Mouse (Mus musculus) left cerebral cortex, postnatal 25 days (tissue): ENCODE measurements around the gene Klf16. TPM values are rescaled to one million over a fixed set of nuclear protein-coding genes. Genes with fewer than 3 reads are reported as not detected.

Source experiments
- DNase-seq, 2 experiments: peaks; one replicate each; pipeline ENCODE4 v3.0.0; 2022; ENCODE audit warnings: low spot score in 2 of 2, mixed read lengths in 1 of 2
- intact Hi-C: fragments of 180-260 bp; cut with DNase I; formaldehyde crosslinking; loops from one replicate; pipeline ENCODE4 v1.15.1; 2025
- total RNA-seq, 2 experiments: library from RNA; stranded (reverse); gene quantifications; 2 replicates each; pipeline ENCODE4 v1.2.3; 2021

The Klf16 gene
- total RNA-seq: 10 to 100 TPM; 51.8 to 55.3 TPM

DNA sequence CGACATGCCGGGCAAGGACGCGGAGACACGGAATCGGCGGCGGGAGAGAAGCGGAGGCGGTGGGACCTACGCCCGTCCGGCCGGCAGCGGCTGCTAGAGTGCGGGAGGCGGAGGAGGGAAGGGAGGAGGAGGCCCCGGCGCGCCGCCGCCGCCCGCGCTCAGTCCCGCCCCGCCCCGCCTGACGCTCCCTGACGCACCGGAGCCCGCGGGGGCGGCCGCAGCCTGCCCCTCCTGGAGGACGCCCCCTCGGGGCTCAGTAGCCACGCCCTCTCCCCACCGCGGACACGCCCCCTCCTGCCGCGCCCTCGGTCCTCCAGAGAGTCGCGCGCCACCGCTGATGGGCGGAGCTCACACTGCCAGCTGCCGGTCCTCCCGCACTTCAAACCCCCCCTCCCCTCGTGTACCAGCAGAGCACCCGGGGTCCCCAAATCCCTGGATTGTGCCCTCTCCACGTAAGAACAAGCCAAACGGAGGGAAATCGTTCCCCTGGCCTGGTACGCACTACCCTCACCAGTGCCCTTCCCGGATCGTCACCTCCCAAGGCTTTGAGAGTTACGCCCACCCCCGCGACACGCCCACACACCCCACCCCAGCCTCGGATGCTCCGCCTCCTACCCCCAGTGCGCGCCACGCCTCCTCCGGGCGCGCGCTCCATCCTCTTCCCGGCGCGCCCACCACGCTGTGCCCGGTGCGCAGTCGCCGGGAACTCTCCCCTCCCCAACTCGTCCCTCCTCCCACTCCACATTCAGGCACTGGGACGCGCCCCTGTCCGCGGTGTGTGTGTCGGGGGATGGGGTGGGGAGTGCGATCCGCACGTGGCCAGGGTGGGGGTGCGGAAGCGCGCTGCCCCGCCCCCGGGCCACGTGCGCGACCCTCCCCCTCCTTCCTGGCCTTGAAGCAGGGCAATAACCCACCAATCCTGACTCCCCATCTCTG lies at the start of gene Klf16:
Gene Klf16 (minus strand): TSS at position 127 of the 936 bp plus-strand sequence.
- DNase-seq: peak; percentile 96 to 97
- intact Hi-C loops: loop anchor here (2.0 to 5.0 kb wide), 2 partner anchors 45 to 80 kb away; partner anchors contain the start of genes Btbd2 and Csnk1g2

DNA sequence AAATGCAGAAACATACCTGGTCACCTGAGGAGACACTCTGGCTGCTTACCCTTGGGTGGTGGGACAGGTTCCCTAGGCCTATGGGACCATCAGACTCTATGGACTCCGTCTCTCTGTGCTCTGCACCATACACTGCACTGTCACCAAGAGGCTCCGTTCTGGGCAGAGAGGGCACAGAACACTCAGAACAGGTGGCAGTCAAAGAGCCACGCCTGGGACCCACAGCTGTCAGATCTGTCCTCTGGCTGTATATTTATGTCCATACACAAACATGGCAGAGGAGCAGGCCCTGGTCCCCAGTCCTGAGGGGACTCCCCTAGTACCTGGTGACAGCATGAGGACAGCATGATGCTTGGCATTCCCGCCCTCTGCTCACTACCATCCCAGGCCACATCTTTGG lies 48.6 kb upstream of the Klf16 start:
- DNase-seq: no peak
- intact Hi-C loops: no loop called here

DNA sequence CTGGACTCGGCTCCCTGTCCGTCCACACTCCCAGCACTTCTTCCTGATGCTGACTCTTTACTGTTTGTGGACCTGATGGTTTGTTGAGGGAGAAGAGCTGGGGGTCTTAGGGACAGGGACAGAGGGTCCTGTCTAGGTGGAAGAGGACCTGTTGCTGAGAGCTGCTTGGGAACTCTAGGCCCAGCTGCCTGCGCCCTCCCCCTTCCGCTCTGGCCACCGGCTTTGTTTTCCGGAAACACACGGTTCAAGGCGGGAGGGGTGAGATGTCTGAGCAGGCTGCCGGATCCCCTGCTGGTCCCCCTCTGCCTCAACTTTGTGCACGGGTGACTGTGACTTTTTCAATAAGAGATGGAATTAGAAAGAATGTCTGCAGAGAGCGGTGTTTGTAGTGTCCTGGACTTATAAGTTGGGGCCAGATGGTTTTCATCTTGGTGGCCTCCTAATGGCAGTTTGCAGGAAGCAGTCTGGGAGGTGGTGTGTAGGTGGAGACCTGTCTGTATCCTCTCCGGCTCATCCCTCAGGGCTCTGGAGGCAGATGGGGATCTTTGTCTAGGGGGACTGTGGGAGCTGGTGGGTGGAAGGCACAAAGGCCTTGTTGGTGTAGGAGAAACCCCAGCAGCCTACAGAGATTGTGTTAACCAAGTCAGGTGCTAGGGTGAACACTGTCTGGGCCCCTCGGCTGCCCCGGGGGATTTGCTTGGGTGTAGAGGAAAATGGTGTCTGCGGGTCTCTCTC lies 46.5 kb upstream of the Klf16 start:
- intact Hi-C loops: loop anchor here (1.0 to 5.0 kb wide), 4 partner anchors 34 to 57 kb away; partner anchors contain the start of genes Btbd2 and Klf16

DNA sequence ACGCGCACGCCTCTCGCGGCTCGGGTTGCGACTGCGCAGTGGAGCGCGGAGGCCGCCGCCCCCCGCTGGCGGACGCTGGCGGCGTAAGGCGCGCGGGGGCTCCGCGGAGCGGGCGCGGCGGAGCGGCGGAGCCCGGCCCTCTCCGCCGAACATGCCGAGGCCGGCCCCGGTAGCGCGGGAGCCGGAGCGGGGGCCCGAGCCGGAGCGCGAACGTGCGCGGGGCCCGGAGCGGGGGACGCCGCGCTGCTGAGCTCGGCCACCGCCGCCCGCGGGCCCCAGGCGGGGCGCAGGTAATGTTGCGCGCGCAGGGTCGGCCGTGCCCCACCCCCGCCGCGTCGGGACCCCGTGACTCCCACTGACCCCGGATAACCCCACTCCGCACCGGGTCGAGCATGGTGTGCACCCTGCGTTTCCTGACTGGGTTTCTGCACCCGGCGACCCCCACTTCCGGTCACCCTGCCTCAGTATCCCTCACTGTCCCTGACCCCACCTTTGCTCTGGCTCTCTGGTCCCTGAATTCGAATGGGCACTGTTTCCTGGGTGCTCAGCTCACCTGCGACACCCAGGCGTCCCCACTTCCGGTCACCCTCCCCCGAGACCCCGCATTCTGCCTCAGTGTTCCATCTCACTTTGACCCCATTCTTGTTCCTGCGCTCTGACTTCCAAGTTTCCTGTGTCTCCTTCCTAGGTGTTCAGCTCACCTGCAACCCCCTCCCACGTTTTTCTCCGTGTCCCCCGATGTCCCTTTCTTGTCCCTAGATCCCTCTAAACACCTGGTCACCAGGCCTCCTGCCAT lies 45.7 kb upstream of the Klf16 start, which contains the start of gene Csnk1g2:
Gene Csnk1g2 (plus strand): TSS at position 178 of the 796 bp plus-strand sequence.
- DNase-seq: peak in 1 of 2 experiments; percentile 30
- intact Hi-C loops: loop anchor here (1.0 to 5.0 kb wide), 4 partner anchors 34 to 56 kb away; partner anchors contain the start of genes Btbd2 and Klf16

More for the DNA sequence above, 46.5 kb upstream of the Klf16 start:
- DNase-seq: peak in 1 of 2 experiments; percentile 62

DNA sequence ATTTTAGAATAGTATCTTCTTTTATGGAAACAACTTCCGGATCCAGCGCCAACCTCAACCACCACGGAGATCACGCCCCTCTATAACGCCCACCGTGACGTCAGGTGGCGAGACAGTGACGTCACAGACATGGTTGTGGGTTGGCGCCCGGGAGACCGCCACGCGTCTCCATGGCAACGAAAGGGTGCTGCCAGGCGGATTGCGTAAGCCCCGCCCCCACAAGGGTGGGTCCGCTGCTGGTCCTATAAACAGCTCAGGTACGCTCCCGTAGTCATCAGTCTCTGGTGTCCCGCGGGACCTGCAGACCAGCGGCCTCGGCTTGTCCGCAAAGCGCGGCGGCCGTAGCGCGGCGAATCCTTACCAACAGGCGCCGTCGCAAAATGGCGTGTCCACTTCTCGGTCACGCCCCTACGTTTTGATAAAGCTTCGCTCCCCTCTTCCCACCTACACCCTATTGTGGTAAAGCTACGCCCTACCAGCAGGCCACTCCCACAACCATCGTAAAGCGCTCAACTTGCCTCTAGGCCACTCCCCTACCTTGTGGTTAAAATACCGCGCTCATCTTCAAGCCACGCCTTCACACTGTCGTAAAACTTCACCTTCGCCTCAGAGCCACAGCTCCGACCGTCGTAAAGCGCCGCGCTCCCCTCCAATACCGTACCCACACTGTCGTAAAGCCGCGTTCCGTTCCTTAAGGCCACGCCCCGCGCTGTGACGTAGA lies 45.0 kb upstream of the Klf16 start:
- peak; percentile 100 for DNase-seq
- intact Hi-C loops: loop anchor here (2.0 to 5.0 kb wide), 3 partner anchors 35 to 55 kb away; partner anchors contain the start of genes Btbd2 and Klf16

DNA sequence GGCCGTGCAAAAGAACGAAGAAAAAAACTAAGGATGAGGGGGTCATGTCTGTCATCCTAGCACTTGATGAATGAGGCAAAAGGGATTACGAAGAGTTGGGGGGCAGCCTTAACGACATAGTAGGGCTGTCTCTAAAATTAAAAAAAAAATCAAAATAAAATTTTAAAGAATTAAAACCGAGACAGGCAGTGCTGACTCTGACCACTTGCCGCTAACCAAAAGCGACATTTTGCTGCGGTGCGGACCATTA lies 44.5 kb upstream of the Klf16 start:
- intact Hi-C loops: loop anchor here (5.0 kb wide), 1 partner anchor 36 kb away; the partner anchor contains the start of gene Btbd2
- DNase-seq: no peak

DNA sequence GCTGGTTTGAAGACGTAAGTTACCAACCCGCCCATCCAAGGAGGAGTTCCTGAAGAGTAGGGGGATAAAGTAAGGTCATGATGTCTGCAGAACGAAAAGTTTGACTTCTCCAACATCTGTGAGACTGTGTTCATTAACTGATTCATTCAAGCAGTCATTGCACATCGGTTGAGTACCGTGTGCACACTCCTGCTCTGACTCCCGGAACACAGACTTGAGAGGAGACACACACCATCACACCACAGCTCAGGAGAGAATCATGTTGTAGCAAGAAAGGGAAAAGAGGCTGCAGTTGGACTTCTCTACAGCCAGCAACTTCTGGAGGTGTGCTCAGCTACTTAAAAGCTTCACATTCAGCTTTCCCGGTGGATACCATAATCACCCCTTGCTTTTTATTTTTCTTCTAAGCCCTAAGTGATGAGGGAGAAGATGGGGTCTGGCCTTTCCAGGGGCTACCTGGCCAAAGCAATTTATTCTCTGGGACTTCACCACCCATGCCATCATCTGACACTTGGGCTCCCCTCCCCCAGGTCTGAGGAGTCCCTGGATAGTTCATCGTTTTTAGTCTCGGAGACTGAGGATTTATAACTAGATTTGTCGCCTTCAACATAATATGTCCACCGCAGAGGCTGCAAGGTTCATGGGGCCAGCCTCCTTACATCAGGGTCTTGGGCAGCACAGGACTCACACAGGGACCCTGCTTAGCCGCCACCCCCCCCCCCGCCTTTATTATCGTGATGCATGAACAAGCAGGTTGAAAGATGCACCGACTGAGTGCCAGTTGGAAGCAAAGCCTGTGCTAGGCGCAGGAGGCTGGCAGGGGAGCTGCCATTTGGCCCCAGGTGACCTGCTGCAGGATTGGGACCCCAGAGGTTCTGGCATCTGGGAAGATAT lies 43.9 kb upstream of the Klf16 start:
- intact Hi-C loops: loop anchor here (5.0 kb wide), 1 partner anchor 36 kb away; the partner anchor contains the start of gene Btbd2
- DNase-seq: no peak

DNA sequence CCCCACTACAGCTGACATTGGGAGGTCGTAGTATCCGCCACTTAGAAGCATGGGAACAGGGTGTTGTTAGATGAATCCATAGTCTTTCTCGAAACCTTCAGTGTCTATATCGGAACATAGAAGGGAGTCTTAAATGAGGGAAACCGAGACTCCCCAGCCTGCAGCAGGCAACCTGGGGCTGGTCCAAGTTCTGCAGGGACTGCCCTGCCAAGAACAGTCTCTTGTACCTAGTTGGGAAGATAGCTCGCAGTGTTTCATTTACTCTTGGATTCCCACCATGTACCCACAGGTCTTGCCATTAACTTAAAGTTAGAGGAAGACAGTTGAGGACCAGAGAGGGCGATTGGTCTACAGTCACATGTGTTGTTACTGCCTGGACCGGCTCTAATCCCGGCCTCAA lies 43.2 kb upstream of the Klf16 start:
- intact Hi-C loops: loop anchor here (5.0 kb wide), 1 partner anchor 37 kb away; the partner anchor contains the start of gene Btbd2
- DNase-seq: no peak

DNA sequence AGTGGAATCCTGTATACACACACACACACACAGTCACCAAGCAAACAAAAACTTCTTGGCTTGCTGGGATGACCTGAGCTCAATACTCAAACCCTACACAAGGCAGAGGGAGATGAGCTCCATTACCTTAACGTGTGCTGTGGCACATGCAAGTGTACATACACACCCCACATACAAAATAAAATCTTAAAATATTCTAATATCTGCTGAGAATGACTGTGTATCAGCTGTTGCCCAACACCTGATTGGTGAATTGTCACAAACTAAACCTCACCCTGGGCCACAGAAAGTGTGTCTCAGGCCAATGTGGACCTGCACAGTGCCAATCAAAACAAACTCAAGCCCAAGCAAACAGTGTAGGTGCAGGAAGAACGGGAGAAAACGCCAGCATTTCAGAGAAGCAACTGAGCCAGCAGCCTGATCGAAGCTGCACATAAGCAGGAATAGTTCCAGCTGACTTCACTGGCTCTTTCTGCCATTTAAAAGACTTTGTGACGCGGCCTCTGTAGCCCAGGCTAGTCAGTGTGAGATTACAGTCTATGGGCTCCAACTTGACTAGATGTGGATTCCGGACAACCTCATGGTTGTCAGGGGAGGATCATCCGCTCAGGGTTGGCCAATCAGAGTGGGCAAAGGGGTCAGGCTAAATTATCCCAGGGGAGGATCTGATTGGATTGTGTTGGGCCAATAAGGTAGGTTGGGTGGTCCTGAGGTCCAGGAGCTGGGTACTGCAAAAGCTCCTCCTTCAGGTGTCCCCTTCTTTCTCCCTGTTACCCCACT lies 42.5 kb upstream of the Klf16 start:
- no peak for DNase-seq
- intact Hi-C loops: loop anchor here (5.0 kb wide), 1 partner anchor 38 kb away; the partner anchor contains the start of gene Btbd2

DNA sequence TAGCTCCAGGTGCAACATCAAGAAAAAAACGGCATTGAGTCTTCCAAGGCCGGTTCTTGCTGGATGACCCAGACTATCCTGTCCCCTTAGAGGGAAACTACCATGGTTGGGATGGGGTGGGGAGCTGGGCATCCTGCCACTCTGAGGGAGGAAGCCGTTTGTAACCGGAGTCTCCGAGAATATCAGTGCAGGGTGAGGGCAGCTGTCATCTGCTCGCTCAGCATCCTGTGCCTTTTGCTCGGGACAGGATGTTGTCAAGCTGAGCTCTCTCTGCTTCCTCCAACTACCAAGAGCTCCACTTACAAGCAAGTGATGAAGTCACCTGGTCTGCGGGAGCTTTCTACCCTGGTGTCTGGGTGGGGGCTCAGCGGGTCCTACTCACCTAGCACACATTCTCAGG lies 41.1 kb upstream of the Klf16 start:
- no peak for DNase-seq
- intact Hi-C loops: no loop called here

DNA sequence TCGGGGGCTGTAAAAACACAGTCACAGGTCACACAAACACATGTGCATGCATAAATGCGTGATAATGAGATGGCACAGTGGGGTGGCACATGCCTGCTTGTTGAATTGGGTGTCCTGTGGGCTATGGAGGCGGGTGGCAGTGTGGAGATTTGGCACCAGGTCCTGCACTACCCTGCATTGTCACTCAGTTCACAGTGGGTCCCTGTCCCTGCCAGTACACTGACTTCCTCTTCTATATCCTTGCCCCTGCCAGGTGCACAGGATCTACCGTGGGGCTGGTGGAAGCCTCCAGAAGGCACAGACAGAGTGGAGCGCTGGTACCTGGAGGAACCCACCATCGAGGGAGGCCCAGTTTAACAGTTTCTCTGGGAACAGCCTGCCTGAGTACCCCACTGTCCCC lies 37.2 kb upstream of the Klf16 start:
- no peak for DNase-seq
- intact Hi-C loops: loop anchor here (5.0 kb wide), 1 partner anchor 68 kb away; no protein-coding TSS in a partner anchor

DNA sequence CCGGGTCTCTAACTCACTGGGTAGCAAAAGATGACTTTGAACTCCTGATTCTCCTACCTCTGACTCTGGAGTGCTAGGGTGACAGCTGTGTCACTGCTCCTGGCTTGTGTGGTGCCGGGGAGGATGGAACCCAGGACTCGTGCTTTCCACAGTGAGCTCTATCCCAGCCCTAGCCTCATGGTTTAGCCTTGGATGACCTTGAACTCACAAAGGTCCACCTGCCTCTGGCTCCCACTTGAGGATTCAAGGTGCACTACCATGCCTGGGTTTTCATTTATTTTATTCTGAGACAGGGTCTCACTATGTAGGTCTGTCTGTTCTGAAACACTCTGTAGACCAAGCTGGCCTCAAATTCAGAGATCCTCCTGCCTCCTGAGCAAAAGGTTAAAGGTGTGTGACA lies 36.7 kb upstream of the Klf16 start:
- intact Hi-C loops: loop anchor here (5.0 kb wide), 1 partner anchor 68 kb away; no protein-coding TSS in a partner anchor

DNA sequence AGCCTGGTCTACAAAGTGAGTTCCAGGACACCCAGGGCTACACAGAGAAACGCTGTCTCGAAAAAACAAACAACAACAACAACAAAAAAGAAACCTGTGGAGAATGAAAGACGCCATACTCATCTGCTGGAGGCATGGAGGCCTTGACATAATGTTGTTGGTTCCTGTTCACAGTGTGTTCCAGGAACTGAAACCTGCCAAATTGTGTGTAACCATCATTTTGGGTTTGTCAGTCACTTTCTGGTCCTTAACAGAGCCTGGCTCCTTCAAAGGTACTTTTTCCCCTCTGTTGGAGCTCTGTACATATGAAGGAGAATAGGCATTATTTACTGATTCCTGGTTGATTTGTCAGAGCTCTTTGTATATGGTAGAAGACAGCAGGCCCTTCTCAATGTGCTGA lies 34.8 kb upstream of the Klf16 start:
- intact Hi-C loops: loop anchor here (5.0 kb wide), 1 partner anchor 70 kb away; no protein-coding TSS in a partner anchor
- DNase-seq: no peak

More for the DNA sequence above, 36.7 kb upstream of the Klf16 start:
- DNase-seq: no peak

DNA sequence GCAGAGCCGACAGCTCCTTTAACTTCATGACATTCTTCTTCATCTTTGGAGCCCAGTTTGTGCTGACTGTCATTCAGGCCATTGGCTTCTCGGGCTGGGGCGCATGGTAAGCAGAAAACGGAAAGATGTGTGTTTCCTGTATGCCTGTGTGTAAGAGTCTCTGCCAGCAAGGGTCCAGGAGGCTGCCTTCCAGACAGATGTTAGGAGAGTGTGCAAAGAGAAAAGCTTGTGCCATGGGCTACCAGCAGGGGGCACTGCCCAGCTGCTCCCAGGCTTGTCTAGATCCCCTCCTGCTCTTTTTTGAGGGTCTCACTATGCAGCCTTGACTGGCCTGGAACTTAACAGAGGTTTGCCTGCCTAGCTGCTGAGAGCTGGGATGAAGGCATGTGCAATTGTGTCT lies 33.9 kb upstream of the Klf16 start:
- no peak for DNase-seq
- intact Hi-C loops: loop anchor here (5.0 kb wide), 1 partner anchor 71 kb away; no protein-coding TSS in a partner anchor

DNA sequence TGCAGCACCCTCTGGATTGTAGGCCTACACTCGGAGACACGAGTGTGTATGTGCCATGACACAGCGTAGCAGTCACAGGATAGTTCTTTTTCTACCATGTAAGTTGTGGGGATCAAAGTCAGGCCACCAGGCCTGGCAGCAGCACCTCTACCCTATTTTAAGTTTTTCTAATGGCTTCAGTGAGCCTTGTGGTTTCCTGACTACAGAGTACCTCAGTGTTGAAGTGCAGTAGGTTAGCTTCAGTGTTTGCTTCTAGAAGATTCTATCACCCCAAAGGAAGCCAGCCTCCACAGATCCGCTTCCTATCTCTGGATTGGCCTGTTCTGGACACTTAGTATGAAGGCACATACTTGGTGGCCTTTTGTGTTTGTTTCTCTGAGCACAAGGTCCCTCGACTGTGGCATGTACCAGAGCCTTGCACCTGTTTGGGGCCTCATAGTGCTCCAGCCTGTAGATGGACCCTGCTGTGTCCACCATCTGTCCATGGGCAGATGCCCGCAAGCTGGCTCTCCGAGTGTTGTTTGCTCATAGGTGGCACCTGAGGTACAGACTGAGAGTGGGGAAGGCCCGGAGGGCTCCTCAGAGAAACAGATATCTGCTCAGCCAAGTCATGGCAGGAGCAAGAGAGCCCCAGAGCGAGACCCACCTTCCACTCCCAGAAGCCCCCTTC lies 33.1 kb upstream of the Klf16 start:
- intact Hi-C loops: loop anchor here (5.0 kb wide), 1 partner anchor 72 kb away; no protein-coding TSS in a partner anchor
- DNase-seq: no peak

DNA sequence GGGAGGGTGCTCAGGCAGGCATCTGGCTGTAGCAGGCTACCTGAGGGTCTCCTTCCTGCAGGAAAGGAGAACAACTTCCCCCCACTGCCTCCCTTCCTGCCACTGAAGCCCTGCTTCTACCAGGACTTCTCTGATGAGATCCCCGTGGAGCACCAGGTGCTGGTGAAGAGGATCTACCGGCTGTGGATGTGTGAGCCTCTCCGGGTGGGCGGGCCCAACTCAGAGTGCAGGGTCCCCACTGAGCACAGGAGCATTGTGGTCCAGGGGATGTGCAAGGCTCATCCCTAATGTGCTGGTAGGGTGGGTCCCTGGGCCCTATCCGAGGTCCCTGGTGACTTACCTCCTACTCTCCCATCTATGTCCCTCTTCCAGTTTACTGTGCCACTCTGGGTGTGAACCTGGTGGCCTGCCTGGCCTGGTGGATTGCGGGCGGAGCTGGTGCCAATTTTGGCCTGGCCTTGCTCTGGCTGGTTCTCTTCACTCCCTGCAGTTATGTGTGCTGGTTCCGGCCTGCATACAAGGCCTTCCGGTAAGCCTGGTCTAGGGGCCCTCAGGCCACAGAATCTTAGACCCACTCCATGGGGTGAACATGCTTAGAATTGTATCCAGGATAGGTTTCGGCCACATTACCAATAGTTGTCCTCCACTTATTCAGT lies 32.3 kb upstream of the Klf16 start:
- intact Hi-C loops: no loop called here
- no peak for DNase-seq
